Mouse (Mus musculus) limb, embryonic 11.5 days (tissue): ENCODE measurements around the gene Rnase4. TPM values are rescaled to one million over a fixed set of nuclear protein-coding genes. Genes with fewer than 3 reads are reported as not detected.

ENCODE experiments used
- polyA plus RNA-seq: library from polyadenylated mRNA; unstranded; fragments of >200 nt; fragmentation: Nextera tagmentation; extraction: Ambion mirVana; gene quantifications from 2 replicates; pipeline ENCODE4 v1.2.1, GENCODE M21; 2014

Gene Rnase4
- polyA plus RNA-seq, 1 experiment from 2014 or later = 7.1 TPM

Other genes with a start within 250 kb of the Rnase4 start
- gene Tep1, start 220.5 kb upstream of the Rnase4 start, polyA plus RNA-seq = 5.2 and 6.2 TPM in 2 replicates
- gene Klhl33, start 193.6 kb upstream of the Rnase4 start, polyA plus RNA-seq = 0.08 TPM in 1 of 2 replicates, not detected in the other
- gene Osgep, start 166.2 kb upstream of the Rnase4 start, polyA plus RNA-seq = 173 and 186 TPM in 2 replicates
- 447 and 466 TPM in 2 replicates for gene Apex1, start 166.1 kb upstream of the Rnase4 start, polyA plus RNA-seq
- 47.3 and 52.8 TPM in 2 replicates for gene Pip4p1, start 160.2 kb upstream of the Rnase4 start, polyA plus RNA-seq
- gene Pnp, start 160.0 kb upstream of the Rnase4 start, polyA plus RNA-seq = 78.4 and 86.1 TPM in 2 replicates
- not detected in 2 replicates for gene Gm49342, start 146.6 kb upstream of the Rnase4 start, polyA plus RNA-seq
- 0.34 and 0.84 TPM in 2 replicates for gene Pnp2, start 135.1 kb upstream of the Rnase4 start, polyA plus RNA-seq
- not detected in 2 replicates for gene Rnase10, start 83.3 kb upstream of the Rnase4 start, polyA plus RNA-seq
- not detected in 2 replicates for gene Rnase9, start 49.2 kb upstream of the Rnase4 start, polyA plus RNA-seq
- gene Rnase11, start 40.9 kb upstream of the Rnase4 start, polyA plus RNA-seq = not detected in 2 replicates
- not detected in 2 replicates for gene Rnase12, start 33.4 kb upstream of the Rnase4 start, polyA plus RNA-seq
- gene Olfr750, start 16.6 kb upstream of the Rnase4 start, polyA plus RNA-seq = not detected in 2 replicates
- gene Ang, start 73 bp downstream of the Rnase4 start, polyA plus RNA-seq = 1.9 and 2.2 TPM in 2 replicates
- gene Eddm3b, start 23.3 kb downstream of the Rnase4 start, polyA plus RNA-seq = not detected in 2 replicates
- gene Rnase6, start 32.8 kb downstream of the Rnase4 start, polyA plus RNA-seq = 0.20 and 0.41 TPM in 2 replicates
- gene Rnase1, start 55.7 kb downstream of the Rnase4 start, polyA plus RNA-seq = 0.20 TPM in 1 of 2 replicates, not detected in the other
- not detected in 2 replicates for gene Rnase2b, start 71.2 kb downstream of the Rnase4 start, polyA plus RNA-seq
- not detected in 2 replicates for gene Ang2, start 108.1 kb downstream of the Rnase4 start, polyA plus RNA-seq
- not detected in 2 replicates for gene Ear14, start 112.3 kb downstream of the Rnase4 start, polyA plus RNA-seq
- not detected in 2 replicates for gene Rnase2a, start 165.0 kb downstream of the Rnase4 start, polyA plus RNA-seq